Mouse (Mus musculus): ENCODE results near the gene Tdo2.

Gene Tdo2

DNA sequence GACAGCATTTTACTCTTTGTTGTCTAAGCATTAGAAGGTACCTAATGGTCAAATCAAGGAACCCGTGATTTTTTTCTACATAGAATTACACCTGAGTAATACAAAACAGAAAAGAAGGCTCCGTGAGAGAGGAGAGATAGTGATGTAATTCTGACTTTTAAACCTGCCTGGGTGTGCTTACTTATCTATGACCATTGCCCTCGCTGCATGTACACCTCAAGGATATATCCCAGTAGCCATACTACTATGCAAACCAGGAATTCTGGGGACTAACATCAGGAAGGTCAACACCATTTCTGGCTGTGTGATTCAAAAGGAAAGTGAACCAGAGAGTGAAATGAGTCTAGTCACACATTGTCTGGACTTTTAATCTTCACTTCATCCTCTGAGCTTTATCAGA, 33.7 kb downstream of the Tdo2 start:
- DNase-seq: no peak

GRCm38 (mm10) chr3:81938924-81939323, 37.1 kb downstream of the Tdo2 start:
- DNase-seq: peak; percentile 21 to 52

GRCm38 (mm10) chr3:81933348-81933747, 42.7 kb downstream of the Tdo2 start:
- no peak for DNase-seq

DNA sequence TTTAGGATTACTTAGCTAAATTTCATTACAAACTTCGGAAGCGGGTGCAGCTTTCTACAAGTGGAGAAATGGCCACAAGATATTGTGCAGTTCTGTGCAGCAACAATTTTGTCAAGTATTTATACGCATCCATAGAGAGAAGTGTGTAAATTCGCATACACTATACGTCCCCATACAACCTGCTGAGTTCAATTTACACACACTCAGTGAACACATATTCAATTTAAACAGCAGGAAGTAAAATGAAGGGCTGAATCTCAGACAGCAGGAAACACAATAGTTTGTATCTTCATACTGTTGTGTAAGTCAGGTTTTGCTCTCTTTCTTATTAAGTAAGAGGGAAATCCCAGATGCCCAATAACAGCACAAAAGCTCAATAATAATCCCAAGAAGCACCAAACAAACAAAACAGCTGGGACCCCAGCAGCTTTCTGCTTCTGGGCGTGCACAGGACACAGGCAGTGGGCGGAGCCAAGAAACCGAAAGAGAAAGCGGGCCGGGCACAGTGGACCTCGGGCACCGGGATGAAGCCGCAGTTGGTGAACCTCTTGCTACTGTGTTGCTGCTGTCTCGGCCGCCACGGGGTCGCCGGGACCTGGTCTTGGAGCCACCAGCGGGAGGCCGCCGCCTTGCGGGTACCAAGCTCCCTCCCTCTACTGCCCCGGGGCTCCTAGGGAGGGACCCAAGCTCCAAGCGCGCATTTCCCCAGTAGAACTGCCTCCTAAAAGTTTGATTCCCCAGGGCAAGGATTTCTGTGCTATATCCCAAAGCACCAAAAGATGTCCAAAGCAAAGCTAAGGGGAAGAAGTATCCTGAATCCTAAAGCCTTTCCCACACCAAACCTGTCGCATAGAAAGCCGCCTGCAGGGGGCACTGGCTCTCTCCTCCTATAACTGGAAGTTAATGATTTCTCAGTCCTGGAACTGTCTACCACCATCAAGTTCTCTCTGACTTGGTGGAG, 43.6 kb downstream of the Tdo2 start, which contains the start of gene Ctso:
TSS of gene Ctso (plus strand) at position 461 of the 961 bp plus-strand sequence.
- DNase-seq: peak; percentile 89 to 92

DNA sequence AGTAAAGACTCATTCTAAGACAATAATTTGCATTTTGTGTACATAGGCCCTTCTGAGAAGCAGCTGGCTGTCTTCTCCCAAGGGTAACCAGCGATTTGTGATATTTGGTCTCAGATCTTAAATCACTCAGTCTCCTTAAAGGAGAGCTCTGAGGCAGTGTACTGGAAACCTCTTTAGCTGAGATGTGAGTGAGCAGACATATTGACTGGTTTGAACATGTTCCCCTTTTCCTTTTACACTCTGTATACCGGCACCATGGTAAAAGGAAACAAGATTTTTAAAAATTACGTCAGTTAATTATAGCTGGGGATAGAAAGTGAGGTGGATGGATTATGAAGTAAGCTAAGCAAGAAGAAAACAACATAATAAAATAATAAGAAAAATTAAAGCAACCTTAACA, 44.3 kb downstream of the Tdo2 start:
- no peak for DNase-seq

DNA sequence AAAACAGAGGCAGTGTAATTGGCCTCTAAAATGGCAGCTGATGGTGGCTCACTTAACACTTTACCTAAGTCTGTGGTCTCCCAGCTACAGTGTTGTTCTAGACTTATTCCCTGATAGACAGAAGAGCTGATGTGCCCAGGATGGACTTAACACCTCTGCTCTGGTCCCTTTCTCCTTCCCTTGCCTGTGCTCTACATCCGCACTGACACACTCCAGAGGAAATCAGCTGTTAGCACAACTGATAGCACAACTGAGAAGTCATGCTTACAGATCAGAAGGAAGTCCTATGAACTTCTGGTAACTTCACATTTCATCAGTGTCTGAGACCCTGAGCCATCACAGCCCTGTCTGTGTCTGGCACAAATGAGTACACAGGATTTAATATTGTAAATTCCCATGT, 46.9 kb downstream of the Tdo2 start:
- DNase-seq: no peak

- no peak for DNase-seq
Measured at GRCm38 (mm10) chr3:81926764-81927325, 49.2 kb downstream of the Tdo2 start.

DNA sequence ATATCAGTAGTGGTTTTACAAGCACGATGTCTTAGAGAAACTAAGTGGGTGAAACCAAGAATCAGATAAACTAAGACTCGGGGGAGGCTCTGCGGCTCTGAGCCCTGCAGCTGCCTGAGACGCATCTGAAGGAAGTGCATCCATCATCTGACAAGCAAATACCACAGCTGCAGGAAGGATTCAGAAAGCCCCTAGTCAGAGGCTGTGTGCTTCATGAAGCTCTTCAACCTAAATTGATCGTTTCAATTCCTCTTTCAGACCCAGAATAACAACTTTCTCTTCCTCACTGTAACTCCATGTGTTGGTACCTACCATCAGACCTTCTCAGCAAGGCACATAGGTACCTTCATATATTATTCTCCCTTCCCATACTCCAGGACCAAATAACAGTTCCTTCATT, 50.1 kb downstream of the Tdo2 start:
- DNase-seq: no peak

- DNase-seq: peak in 1 of 2 experiments; percentile 37
Measured at GRCm38 (mm10) chr3:81924931-81925330, 51.1 kb downstream of the Tdo2 start.

DNA sequence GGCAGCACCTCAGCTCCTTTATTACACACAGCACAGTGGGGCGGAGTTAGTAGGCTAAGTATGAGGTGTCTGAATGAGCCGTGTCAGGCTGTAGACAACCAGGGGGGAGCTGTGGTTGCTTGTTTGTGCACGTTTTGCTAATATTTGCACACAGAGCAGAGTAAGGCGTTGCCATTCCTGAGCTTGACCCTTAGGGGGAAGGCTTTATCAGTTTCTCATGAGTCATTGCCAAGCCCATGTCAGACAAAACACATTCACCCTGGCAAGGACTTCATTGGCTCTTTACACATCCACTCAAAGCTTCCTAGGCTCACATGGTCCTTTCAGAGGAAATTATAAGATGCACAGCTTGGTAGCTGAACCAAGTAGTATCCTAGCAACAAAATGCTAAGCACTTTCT, 53.1 kb downstream of the Tdo2 start:
- peak; percentile 17 to 44 for DNase-seq

- no peak for DNase-seq
Measured at GRCm38 (mm10) chr3:81919681-81920080, 56.3 kb downstream of the Tdo2 start.

- no peak for DNase-seq
Measured at GRCm38 (mm10) chr3:81918215-81918614, 57.8 kb downstream of the Tdo2 start.

DNA sequence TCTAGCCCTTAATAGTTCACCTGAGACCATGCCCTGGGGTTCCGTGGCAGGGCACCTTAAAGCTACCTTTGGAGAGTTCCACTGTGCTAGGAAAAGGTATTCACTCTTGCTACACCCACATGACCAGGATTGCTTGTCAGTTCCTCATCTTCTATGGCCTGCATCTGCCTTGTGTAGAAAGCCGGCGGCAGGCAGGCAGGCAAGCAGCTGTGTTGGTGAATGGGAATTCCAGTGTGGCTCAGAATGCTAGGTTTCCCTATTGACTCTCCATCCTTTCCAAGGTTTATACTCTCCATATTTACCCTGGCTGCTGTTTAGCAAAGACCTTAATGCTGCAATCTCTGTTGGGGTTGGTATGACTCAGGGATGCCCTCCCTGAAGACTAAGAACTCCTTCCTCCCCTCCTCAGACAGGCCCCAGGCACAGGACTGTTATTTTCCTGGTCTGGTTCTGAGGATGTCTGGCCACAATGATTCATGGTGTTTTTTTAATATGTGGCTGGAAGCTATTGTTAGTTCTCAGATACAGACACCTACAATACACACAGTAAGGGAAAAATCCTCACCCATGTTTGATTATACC, 58.6 kb downstream of the Tdo2 start:
- no peak for DNase-seq

DNA sequence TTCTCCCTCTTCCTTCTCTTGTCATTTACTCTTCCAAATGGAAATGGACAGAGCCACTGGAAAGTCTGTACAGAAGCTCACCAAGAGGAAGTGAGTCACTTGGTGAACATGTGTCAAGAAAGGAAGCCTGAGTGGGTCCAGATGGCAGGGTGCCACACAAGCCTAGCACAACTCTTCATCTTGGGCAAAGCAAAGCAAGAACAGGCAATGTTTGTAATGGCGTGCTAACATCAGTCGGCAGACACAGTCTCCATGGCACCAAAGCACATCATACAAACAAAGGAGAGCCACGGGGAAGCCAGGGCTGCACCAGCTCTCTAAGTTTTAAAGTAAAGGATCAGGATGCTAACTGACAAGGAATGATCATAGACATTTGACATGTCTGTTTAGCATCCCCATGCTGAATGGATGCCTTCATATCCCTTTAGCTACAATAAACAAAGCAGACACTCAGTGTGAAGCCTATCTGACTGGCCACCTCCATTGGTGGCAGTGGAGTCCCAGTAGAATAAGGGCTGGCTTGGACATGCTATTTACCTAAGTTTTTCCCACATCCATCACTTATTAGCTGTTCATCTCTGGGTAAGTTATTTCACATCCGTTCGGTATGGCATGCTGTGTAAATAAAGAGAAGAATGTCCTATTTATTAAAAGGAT, 59.8 kb downstream of the Tdo2 start:
- DNase-seq: no peak

- no peak for DNase-seq
Measured at GRCm38 (mm10) chr3:81910286-81911036, 65.5 kb downstream of the Tdo2 start.
